Mouse (Mus musculus) splenic B cell, adult 2 months (primary cell): ENCODE data around the gene Prdm16.

Experiments
- DNase-seq: peaks from one replicate; pipeline ENCODE4 v3.0.0-alpha.2; 2011; ENCODE audit warnings: low read depth, low spot score
- H3K27me3 ChIP-seq: 2 replicates; pipeline ENCODE4 v1.6.1; 2012; ENCODE audit warnings: mild to moderate bottlenecking, low read length, moderate library complexity, mixed read lengths; ENCODE audit not compliant: control insufficient read depth, poor library complexity, insufficient read depth, severe bottlenecking
- H3K36me3 ChIP-seq: 2 replicates; pipeline ENCODE4 v1.6.1; 2012; ENCODE audit warnings: mild to moderate bottlenecking, low read length, moderate library complexity, mixed read lengths; ENCODE audit not compliant: control insufficient read depth, poor library complexity, insufficient read depth, severe bottlenecking

Prdm16 gene

GRCm38 (mm10) chr4:154442645-154443304 lies 193.9 kb downstream of the Prdm16 start:
- Histone ChIP-seq H3K27me3 (no peaks in the 10 kb centered on the region), H3K36me3 (no peaks in the 10 kb centered on the region)
- no peak for DNase-seq

- Histone ChIP-seq H3K27me3 (no peaks in the 10 kb centered on the region), H3K36me3 (no peaks in the 10 kb centered on the region)
- DNase-seq = no peak
Observed at GRCm38 (mm10) chr4:154439455-154440052, 197.1 kb downstream of the Prdm16 start.

- no peaks in the 10 kb centered on the region for H3K36me3 ChIP-seq
- H3K27me3 ChIP-seq = no peaks in the 10 kb centered on the region
- DNase-seq = no peak
Observed at GRCm38 (mm10) chr4:154438610-154439009, 198.1 kb downstream of the Prdm16 start.

GRCm38 (mm10) chr4:154429770-154430169 lies 206.9 kb downstream of the Prdm16 start:
- no peak for DNase-seq
- Histone ChIP-seq H3K27me3 (no peaks in the 10 kb centered on the region), H3K36me3 (no peaks in the 10 kb centered on the region)

GRCm38 (mm10) chr4:154426901-154427300 lies 209.8 kb downstream of the Prdm16 start:
- DNase-seq = no peak

GRCm38 (mm10) chr4:154425284-154425683 lies 211.4 kb downstream of the Prdm16 start:
- Histone ChIP-seq H3K36me3 (no peaks in the 10 kb centered on the region), H3K27me3 (no peaks in the 10 kb centered on the region)
- DNase-seq = no peak

More at GRCm38 (mm10) chr4:154426901-154427300, 209.8 kb downstream of the Prdm16 start:
- no peaks in the 10 kb centered on the region for H3K27me3 ChIP-seq
- no peaks in the 10 kb centered on the region for H3K36me3 ChIP-seq

GRCm38 (mm10) chr4:154424681-154425080 lies 212.0 kb downstream of the Prdm16 start:
- Histone ChIP-seq H3K36me3 (no peaks in the 10 kb centered on the region), H3K27me3 (no peaks in the 10 kb centered on the region)
- DNase-seq = no peak

GRCm38 (mm10) chr4:154422431-154422913 lies 214.2 kb downstream of the Prdm16 start:
- Histone ChIP-seq H3K36me3 (no peaks in the 10 kb centered on the region), H3K27me3 (no peaks in the 10 kb centered on the region)
- no peak for DNase-seq

- Histone ChIP-seq H3K36me3 (no peaks in the 10 kb centered on the region), H3K27me3 (no peaks in the 10 kb centered on the region)
- DNase-seq = no peak
Observed at GRCm38 (mm10) chr4:154420749-154421148, 215.9 kb downstream of the Prdm16 start.

- DNase-seq = no peak
- Histone ChIP-seq H3K36me3 (no peaks in the 10 kb centered on the region), H3K27me3 (no peaks in the 10 kb centered on the region)
Observed at GRCm38 (mm10) chr4:154419766-154420165, 216.9 kb downstream of the Prdm16 start.

GRCm38 (mm10) chr4:154418993-154419392 lies 217.7 kb downstream of the Prdm16 start:
- Histone ChIP-seq H3K36me3 (no peaks in the 10 kb centered on the region), H3K27me3 (no peaks in the 10 kb centered on the region)
- peak; percentile 8 for DNase-seq

GRCm38 (mm10) chr4:154418327-154418744 lies 218.3 kb downstream of the Prdm16 start:
- DNase-seq = no peak
- no peaks in the 10 kb centered on the region for H3K27me3 ChIP-seq
- no peaks in the 10 kb centered on the region for H3K36me3 ChIP-seq

- no peaks in the 10 kb centered on the region for H3K36me3 ChIP-seq
- DNase-seq = no peak
- H3K27me3 ChIP-seq = no peaks in the 10 kb centered on the region
Observed at GRCm38 (mm10) chr4:154416728-154417127, 219.9 kb downstream of the Prdm16 start.

GRCm38 (mm10) chr4:154414885-154415284 lies 221.8 kb downstream of the Prdm16 start:
- no peak for DNase-seq
- no peaks in the 10 kb centered on the region for H3K27me3 ChIP-seq
- no peaks in the 10 kb centered on the region for H3K36me3 ChIP-seq

GRCm38 (mm10) chr4:154410559-154410958 lies 226.1 kb downstream of the Prdm16 start:
- no peaks in the 10 kb centered on the region for H3K27me3 ChIP-seq
- no peak for DNase-seq

More at GRCm38 (mm10) chr4:154410559-154410958, 226.1 kb downstream of the Prdm16 start:
- H3K36me3 ChIP-seq = no peaks in the 10 kb centered on the region
